Mouse (Mus musculus) cerebellum, adult 11 months (tissue): ENCODE measurements around the gene Vmn1r180.
"Not testable (repeated sequence)": the region's sequence is repeated elsewhere in the genome, so short reads cannot be mapped to it uniquely, and the experiment has no call there.

Source experiments
- DNase-seq: peaks from one replicate; pipeline ENCODE4 v3.0.0; 2022

The Vmn1r180 gene

DNA sequence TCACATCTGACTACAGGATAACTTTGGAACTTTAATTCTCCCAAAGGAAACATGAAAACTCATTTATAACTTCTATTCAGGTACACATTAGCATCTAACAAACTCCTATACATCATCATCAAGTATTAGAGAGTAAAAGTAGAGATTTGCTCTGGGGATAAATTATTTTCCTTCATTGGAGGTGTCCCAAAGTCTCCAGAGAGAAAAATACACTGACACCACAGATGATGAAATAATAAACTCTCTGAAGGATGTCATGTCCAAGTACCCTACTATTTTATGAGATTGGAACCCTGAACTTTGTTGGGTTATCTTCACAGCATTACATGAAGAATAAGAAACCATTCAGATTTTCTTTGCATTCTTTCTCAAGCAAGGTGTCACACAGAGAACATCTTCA lies at the start of gene Vmn1r180:
TSS of gene Vmn1r180 (plus strand) at position 301 of the 400 bp plus-strand sequence.
- no peak for DNase-seq

DNA sequence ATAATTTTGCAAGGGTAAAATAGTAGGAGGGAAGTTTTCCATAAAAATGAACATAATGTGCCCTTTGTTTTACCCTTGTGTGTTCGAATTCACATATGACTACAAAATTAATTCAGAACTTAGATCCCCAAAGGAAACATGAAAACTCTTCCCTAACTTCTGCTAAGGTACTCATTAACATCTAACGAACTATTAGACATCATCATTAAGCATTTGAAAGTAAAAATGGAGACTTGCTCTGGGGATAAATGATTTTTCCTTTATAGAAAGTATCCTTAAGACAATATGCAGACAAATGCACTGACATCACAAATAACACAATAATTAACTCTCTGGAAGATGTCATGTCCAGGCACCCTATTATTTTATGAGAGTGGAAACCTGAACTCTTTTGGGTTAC lies 23.8 kb upstream of the Vmn1r180 start, which contains the start of gene Vmn1r179:
TSS of gene Vmn1r179 (plus strand) at position 301 of the 400 bp plus-strand sequence.
- no peak for DNase-seq

DNA sequence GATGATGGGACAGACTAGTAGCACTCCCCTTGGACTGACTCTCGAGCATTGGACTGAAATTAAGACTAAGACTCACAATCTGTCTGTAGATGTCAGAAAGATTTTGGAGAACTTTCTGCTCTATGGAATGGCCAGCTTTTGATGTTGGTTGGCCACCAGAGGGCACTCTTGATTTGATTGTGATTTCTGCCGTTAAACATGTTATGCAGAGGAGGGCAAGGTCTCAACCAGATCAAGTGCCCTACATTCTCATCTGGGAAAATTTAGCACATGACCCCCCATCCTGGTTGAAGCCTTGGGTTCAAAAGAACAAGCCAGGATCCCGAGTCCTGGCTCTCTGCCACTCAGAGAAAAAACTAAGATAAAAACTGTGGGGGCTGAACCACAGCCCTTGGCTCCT lies 17.6 kb downstream of the Vmn1r180 start:
- peak; percentile 8 for DNase-seq

DNA sequence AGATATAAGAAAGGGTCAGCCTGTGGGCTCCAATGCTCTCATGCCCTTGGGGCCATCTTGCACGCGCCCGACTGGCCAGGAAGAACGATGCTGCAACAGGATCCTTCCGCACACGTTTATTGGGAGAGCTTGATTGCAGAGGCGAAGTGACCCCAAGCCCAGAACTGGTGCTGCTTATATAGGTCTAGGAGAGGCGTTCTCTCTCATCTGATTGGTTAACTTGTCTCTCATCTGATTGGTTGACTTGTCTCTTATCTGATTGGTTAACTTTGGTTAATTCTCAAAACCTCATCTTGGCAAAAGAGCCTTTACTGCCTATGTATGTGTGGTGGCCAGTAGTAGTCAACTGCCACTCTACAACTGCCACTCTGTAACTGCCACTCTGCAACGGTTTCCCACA lies 23.9 kb downstream of the Vmn1r180 start, which contains the start of gene Vmn1r181:
TSS of gene Vmn1r181 (plus strand) at position 301 of the 400 bp plus-strand sequence.
- not testable (repeated sequence) for DNase-seq

DNA sequence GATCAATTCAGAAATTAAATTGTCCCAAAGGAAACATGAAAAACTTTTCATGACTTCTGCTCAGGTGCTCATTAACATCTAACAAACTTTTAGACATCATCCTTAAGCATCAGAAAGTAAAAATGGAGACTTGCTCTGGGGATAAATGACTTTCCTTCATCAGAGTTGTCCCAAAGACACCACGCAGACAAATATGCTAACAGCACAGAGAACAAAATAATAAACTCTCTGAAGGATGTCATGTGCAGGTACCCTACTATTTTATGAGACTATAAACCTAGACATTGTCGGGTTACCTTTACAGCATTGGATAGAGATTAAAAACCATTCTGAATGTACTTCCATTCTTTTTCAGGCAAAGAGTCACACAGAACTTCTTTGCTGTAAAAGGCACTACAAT lies 51.0 kb downstream of the Vmn1r180 start, which contains the start of gene V1rd19:
TSS of gene V1rd19 (plus strand) at position 301 of the 400 bp plus-strand sequence.
- no peak for DNase-seq
